Mouse (Mus musculus): Measurements from ENCODE around the gene Polr3f. TPM values are rescaled to one million over a fixed set of nuclear protein-coding genes. Genes with fewer than 3 reads are reported as not detected.
A peak's percentile ranks its signal among the peaks of the same experiment; 100 is the strongest.

Polr3f gene
- polyA plus RNA-seq, 1 experiment, result not detected

GRCm38 (mm10) chr2:144525856-144526255 is 1.7 kb upstream of the Polr3f start:
- TF ChIP-seq CTCF (IDR thresholded peaks at IDR 0.05; ENCODE audit: insufficient read depth, low read depth, low read length), result no peak
- no peak for TF ChIP-seq POLR2A (IDR thresholded peaks at IDR 0.05; ENCODE audit: insufficient read depth, low read depth, low read length)
- Histone ChIP-seq H3K27ac (ENCODE audit: insufficient read depth, low read depth, low read length) (no peak overlapping the region), H3K4me3 (ENCODE audit: insufficient read depth, low read depth, low read length) (peak overlapping the region; percentile 25), H3K4me1 (ENCODE audit: control insufficient read depth, insufficient read depth, low read length) (peaks cover 4% of the 10 kb centered on the region)
- WGBS, result 29% methylated on average over 10 of the region's 10 CpGs

GRCm38 (mm10) chr2:144527821-144528174 is 280 bp downstream of the Polr3f start:
- WGBS, result under 1% methylated on average over 25 of the region's 25 CpGs

DNA sequence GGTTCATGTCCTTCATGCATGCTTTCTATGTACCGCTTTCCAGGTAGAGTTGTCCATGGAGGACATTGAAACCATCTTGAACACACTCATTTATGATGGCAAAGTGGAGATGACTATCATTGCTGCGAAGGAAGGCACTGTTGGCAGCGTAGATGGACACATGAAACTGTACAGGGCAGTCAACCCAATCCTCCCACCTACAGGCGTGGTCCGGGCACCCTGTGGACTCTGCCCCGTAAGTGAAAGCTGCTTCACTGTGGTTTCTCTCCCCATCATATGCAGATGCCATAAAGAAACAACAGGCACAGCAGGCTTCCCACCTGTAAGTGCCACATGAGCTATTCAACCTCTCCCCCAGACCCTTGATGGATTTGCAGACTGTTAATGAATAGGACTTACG is 9.6 kb downstream of the Polr3f start:
- Histone ChIP-seq H3K4me3 (ENCODE audit: insufficient read depth, low read depth, low read length) (no peak overlapping the region), H3K4me1 (ENCODE audit: control insufficient read depth, insufficient read depth, low read length) (no peaks in the 10 kb centered on the region), H3K27ac (ENCODE audit: insufficient read depth, low read depth, low read length) (no peak overlapping the region)
- WGBS, result 92% methylated on average over 7 of the region's 7 CpGs
- TF ChIP-seq CTCF (IDR thresholded peaks at IDR 0.05; ENCODE audit: insufficient read depth, low read depth, low read length) (no peak), POLR2A (IDR thresholded peaks at IDR 0.05; ENCODE audit: insufficient read depth, low read depth, low read length) (no peak)

More at GRCm38 (mm10) chr2:144527821-144528174, 280 bp downstream of the Polr3f start:
- H3K27ac ChIP-seq (ENCODE audit: insufficient read depth, low read depth, low read length), result peak overlapping the region; percentile 93; the same call in 1 of the 2 replicates
- peak overlapping the region; percentile 60 for H3K4me3 ChIP-seq (ENCODE audit: insufficient read depth, low read depth, low read length)
- TF ChIP-seq CTCF (IDR thresholded peaks at IDR 0.05; ENCODE audit: insufficient read depth, low read depth, low read length) (no peak), POLR2A (IDR thresholded peaks at IDR 0.05; ENCODE audit: insufficient read depth, low read depth, low read length) (no peak)
- H3K4me1 ChIP-seq (ENCODE audit: control insufficient read depth, insufficient read depth, low read length), result peaks cover 4% of the 10 kb centered on the region

DNA sequence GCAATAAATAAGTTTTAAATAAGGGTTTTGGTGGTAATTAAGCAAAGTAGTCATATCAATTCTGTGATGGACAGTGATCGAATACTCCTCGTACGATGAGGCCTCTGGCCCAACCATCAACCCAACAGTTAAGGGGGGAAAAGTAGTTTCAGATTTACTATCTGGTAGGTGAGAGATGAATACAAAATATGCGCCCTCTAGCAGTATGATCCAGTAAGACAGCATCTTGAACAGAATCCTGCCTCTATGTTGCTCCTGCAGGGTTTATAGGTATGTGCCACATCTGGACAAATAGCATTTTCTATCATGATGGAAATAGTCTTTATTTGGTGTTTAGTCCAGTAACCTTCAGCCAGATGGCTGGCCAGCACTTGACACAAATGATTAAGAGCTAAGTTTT is 13.7 kb downstream of the Polr3f start:
- Histone ChIP-seq H3K27ac (ENCODE audit: insufficient read depth, low read depth, low read length) (no peak overlapping the region), H3K4me1 (ENCODE audit: control insufficient read depth, insufficient read depth, low read length) (no peaks in the 10 kb centered on the region), H3K4me3 (ENCODE audit: insufficient read depth, low read depth, low read length) (no peak overlapping the region)
- TF ChIP-seq POLR2A (IDR thresholded peaks at IDR 0.05; ENCODE audit: insufficient read depth, low read depth, low read length), result no peak
- no peak for TF ChIP-seq CTCF (IDR thresholded peaks at IDR 0.05; ENCODE audit: insufficient read depth, low read depth, low read length)
- WGBS, result 93% methylated on average over 4 of the region's 4 CpGs

DNA sequence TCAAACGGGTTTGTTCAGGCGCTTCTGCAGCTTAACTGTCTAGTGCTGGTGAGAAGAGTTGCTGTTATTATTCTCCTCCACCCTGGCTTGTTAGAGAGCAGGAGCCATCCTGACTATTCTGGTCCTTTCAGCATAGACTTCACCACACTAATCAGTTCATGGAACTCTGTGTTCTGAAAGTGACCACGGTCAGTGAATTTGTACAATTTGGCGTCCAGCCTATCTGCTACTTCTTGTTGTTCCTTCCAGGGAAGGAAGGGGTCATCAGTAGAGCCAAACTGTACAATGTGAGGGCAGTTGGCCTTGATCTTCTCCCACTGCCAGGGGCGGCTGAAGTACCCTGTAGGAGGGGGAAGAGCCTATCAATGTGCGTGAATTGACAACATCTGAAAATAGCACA is 16.2 kb downstream of the Polr3f start:
- H3K4me1 ChIP-seq (ENCODE audit: control insufficient read depth, insufficient read depth, low read length), result no peaks in the 10 kb centered on the region
- 88% methylated on average over 6 of the region's 6 CpGs for WGBS
- H3K27ac ChIP-seq (ENCODE audit: insufficient read depth, low read depth, low read length), result no peak overlapping the region
- no peak overlapping the region for H3K4me3 ChIP-seq (ENCODE audit: insufficient read depth, low read depth, low read length)
- TF ChIP-seq POLR2A (IDR thresholded peaks at IDR 0.05; ENCODE audit: insufficient read depth, low read depth, low read length), result no peak
- TF ChIP-seq CTCF (IDR thresholded peaks at IDR 0.05; ENCODE audit: insufficient read depth, low read depth, low read length), result no peak

GRCm38 (mm10) chr2:144544630-144545029 is 17.1 kb downstream of the Polr3f start:
- no peaks in the 10 kb centered on the region for H3K4me1 ChIP-seq (ENCODE audit: control insufficient read depth, insufficient read depth, low read length)
- WGBS, result 54% methylated on average over 6 of the region's 6 CpGs
- TF ChIP-seq CTCF (IDR thresholded peaks at IDR 0.05; ENCODE audit: insufficient read depth, low read depth, low read length), result no peak
- TF ChIP-seq POLR2A (IDR thresholded peaks at IDR 0.05; ENCODE audit: insufficient read depth, low read depth, low read length), result no peak
- H3K27ac ChIP-seq (ENCODE audit: insufficient read depth, low read depth, low read length), result no peak overlapping the region
- no peak overlapping the region for H3K4me3 ChIP-seq (ENCODE audit: insufficient read depth, low read depth, low read length)

DNA sequence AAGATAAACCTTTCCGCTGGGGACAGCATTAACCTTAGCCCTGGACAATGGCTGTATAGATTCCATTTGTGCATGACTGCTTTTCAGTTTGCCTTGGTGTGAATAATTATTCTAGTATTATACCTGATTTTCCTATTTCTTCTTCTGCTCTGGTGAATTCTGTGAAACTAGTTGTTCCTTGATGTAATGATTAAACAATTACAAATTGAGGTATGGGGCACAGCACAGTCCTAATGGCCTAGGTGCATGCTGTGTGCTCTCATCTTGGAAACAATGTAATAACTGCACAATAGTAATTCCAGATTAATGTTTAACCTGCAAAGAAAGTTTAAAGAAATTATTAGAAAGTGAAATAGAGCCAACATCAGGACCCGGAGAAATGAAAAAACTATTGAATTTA is 17.5 kb downstream of the Polr3f start:
- no peak overlapping the region for H3K27ac ChIP-seq (ENCODE audit: insufficient read depth, low read depth, low read length)
- H3K4me3 ChIP-seq (ENCODE audit: insufficient read depth, low read depth, low read length), result no peak overlapping the region
- H3K4me1 ChIP-seq (ENCODE audit: control insufficient read depth, insufficient read depth, low read length), result no peaks in the 10 kb centered on the region
- TF ChIP-seq CTCF (IDR thresholded peaks at IDR 0.05; ENCODE audit: insufficient read depth, low read depth, low read length) (no peak), POLR2A (IDR thresholded peaks at IDR 0.05; ENCODE audit: insufficient read depth, low read depth, low read length) (no peak)
- WGBS, result 89% methylated on average over 2 of the region's 2 CpGs

DNA sequence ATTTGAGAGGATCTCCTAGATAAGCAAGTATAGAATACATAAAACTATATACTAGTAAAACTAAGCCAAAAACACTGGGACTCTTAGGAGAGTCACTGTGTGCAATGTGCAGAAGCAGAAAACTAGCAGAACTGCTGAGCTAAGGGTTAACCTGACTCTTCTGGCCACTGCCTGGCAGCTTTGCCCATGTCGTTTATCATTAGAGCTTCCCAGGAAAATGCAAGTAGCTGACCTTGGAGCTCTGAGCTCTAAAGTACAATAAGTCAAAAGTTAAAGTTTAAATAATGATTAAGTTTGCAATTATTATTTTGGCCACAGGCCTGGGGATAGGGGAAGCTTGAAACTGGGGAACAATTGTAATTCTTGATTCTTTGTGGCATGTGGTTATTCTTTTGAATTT is 18.0 kb downstream of the Polr3f start:
- TF ChIP-seq CTCF (IDR thresholded peaks at IDR 0.05; ENCODE audit: insufficient read depth, low read depth, low read length) (no peak), POLR2A (IDR thresholded peaks at IDR 0.05; ENCODE audit: insufficient read depth, low read depth, low read length) (no peak)
- Histone ChIP-seq H3K4me3 (ENCODE audit: insufficient read depth, low read depth, low read length) (no peak overlapping the region), H3K27ac (ENCODE audit: insufficient read depth, low read depth, low read length) (no peak overlapping the region), H3K4me1 (ENCODE audit: control insufficient read depth, insufficient read depth, low read length) (no peaks in the 10 kb centered on the region)
- WGBS, result 31% methylated on average over 1 of the region's 1 CpGs

- 77% methylated on average over 4 of the region's 4 CpGs for WGBS
- no peak for TF ChIP-seq CTCF (IDR thresholded peaks at IDR 0.05; ENCODE audit: insufficient read depth, low read depth, low read length)
- no peak for TF ChIP-seq POLR2A (IDR thresholded peaks at IDR 0.05; ENCODE audit: insufficient read depth, low read depth, low read length)
- no peaks in the 10 kb centered on the region for H3K4me1 ChIP-seq (ENCODE audit: control insufficient read depth, insufficient read depth, low read length)
- no peak overlapping the region for H3K27ac ChIP-seq (ENCODE audit: insufficient read depth, low read depth, low read length)
- H3K4me3 ChIP-seq (ENCODE audit: insufficient read depth, low read depth, low read length), result no peak overlapping the region
These were observed 20.0 kb downstream of the Polr3f start for GRCm38 (mm10) chr2:144547559-144547958.

GRCm38 (mm10) chr2:144550529-144550928 is 23.0 kb downstream of the Polr3f start, which contains the start of gene Rbbp9:
TSS of gene Rbbp9 (minus strand) at chr2:144550869.
- H3K27ac ChIP-seq (ENCODE audit: insufficient read depth, low read depth, low read length), result 0 out of 2 replicates have a peak within 1 kb of the TSS, but pooled peaks have one; percentile 35

More at GRCm38 (mm10) chr2:144550529-144550928, 23.0 kb downstream of the Polr3f start, which contains the start of gene Rbbp9:
- TF ChIP-seq CTCF (IDR thresholded peaks at IDR 0.05; ENCODE audit: insufficient read depth, low read depth, low read length) (no peak), POLR2A (IDR thresholded peaks at IDR 0.05; ENCODE audit: insufficient read depth, low read depth, low read length) (peak; percentile 63)
- Histone ChIP-seq H3K4me3 (ENCODE audit: insufficient read depth, low read depth, low read length) (peak within 1 kb of the TSS; percentile 75), H3K4me1 (ENCODE audit: control insufficient read depth, insufficient read depth, low read length) (no peaks in the 10 kb centered on the region)
- WGBS, result under 1% methylated on average over 17 of the region's 17 CpGs

Data from olfactory bulb, adult 2 months (tissue).